Mouse (Mus musculus): ENCODE results near the gene Prorsd1. TPM values are rescaled to one million over a fixed set of nuclear protein-coding genes. Genes with fewer than 3 reads are reported as not detected.

The Prorsd1 gene
- polyA plus RNA-seq, 1 experiment from 2014 or later: 52.0 TPM

GRCm38 (mm10) chr11:29509421-29509820, 5.4 kb downstream of the Prorsd1 start:
- no peaks in the 10 kb centered on the region for H3K27me3 ChIP-seq (replicated peaks; ENCODE audit: control insufficient read depth, insufficient read depth, low read length)
- no peak for DNase-seq (ENCODE audit: low spot score)

GRCm38 (mm10) chr11:29504899-29505625, 9.8 kb downstream of the Prorsd1 start:
- H3K9ac ChIP-seq (ENCODE audit: low read depth, low read length): no peak overlapping the region
- no peak overlapping the region; the same call in 1 of the 2 replicates for H3K4me2 ChIP-seq
- no peaks in the 10 kb centered on the region for H3K9me3 ChIP-seq (ENCODE audit: control insufficient read depth, low read length)
- 75% methylated on average over 2 of the region's 2 CpGs for WGBS
- no peak for DNase-seq (ENCODE audit: low spot score)
- no peak overlapping the region for H3K4me3 ChIP-seq (ENCODE audit: low read depth, low read length)
- H3K4me1 ChIP-seq (replicated peaks; ENCODE audit: control insufficient read depth, insufficient read depth, low read length): peaks cover 9% of the 10 kb centered on the region
- H3K27me3 ChIP-seq (replicated peaks; ENCODE audit: control insufficient read depth, insufficient read depth, low read length): no peaks in the 10 kb centered on the region
- H3K36me3 ChIP-seq (ENCODE audit: control insufficient read depth, insufficient read depth, low read length): no peaks in the 10 kb centered on the region; the same call in 1 of the 2 replicates
- peak overlapping the region; percentile 70; the same call in 1 of the 2 replicates for H3K27ac ChIP-seq (ENCODE audit: low read depth, low read length)
- ATAC-seq (replicated peaks; ENCODE audit: low FRiP score): peak; percentile 43

More at GRCm38 (mm10) chr11:29509421-29509820, 5.4 kb downstream of the Prorsd1 start:
- Histone ChIP-seq H3K9ac (ENCODE audit: low read depth, low read length) (no peak overlapping the region), H3K36me3 (ENCODE audit: control insufficient read depth, insufficient read depth, low read length) (peaks cover 4% of the 10 kb centered on the region; the same call in 1 of the 2 replicates), H3K27ac (ENCODE audit: low read depth, low read length) (no peak overlapping the region), H3K9me3 (ENCODE audit: control insufficient read depth, low read length) (no peaks in the 10 kb centered on the region), H3K4me2 (no peak overlapping the region), H3K4me3 (ENCODE audit: low read depth, low read length) (no peak overlapping the region), H3K4me1 (replicated peaks; ENCODE audit: control insufficient read depth, insufficient read depth, low read length) (peaks cover 10% of the 10 kb centered on the region)
- WGBS: 94% methylated on average over 1 of the region's 1 CpGs
- no peak for ATAC-seq (replicated peaks; ENCODE audit: low FRiP score)

DNA sequence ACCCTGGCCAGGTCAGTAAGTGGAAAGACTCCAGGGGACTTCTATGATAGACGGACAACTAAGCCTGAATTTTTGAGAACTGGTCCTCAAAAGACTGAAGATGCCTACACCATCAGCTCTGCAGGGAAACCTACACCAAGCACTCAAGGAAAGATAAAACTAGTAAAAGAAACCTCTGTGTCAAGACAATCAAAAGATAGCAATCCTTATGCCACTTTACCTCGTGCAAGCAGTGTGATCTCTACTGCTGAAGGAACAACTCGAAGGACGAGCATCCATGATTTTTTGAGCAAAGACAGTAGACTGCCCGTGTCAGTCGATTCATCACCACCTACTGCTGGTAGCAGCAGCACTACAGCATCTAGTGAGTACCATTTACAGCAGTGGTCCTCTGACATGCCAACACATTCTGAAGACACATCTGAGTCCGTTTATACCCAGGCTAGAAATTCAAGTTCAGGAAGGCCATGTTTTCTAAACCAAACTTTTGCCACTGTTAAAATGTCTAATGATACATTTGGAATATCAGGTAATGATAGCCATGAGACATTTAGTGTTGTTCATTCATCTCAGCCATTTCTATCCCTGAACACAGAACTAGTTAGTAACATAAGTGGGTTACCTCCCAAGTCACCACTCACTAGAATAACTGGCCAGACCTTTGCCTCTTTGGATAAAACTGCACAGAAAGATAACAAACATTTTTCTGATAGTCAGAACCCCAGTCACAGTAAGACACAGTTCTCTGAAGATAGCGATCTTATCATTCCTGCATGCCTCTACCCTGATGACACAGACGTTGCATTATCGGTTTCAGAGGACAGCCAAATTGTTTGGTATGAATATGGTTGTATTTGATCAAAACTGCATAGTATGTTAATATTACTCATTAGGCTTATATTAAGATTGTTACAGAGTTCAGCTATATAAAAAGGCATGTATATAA, 10.6 kb downstream of the Prorsd1 start:
- H3K27me3 ChIP-seq (replicated peaks; ENCODE audit: control insufficient read depth, insufficient read depth, low read length): no peaks in the 10 kb centered on the region
- no peaks in the 10 kb centered on the region; the same call in 1 of the 2 replicates for H3K36me3 ChIP-seq (ENCODE audit: control insufficient read depth, insufficient read depth, low read length)
- H3K9ac ChIP-seq (ENCODE audit: low read depth, low read length): no peak overlapping the region
- H3K4me2 ChIP-seq: no peak overlapping the region; the same call in 1 of the 2 replicates
- H3K4me1 ChIP-seq (replicated peaks; ENCODE audit: control insufficient read depth, insufficient read depth, low read length): peaks cover 9% of the 10 kb centered on the region
- ATAC-seq (replicated peaks; ENCODE audit: low FRiP score): peak; percentile 93
- no peaks in the 10 kb centered on the region for H3K9me3 ChIP-seq (ENCODE audit: control insufficient read depth, low read length)
- no peak for DNase-seq (ENCODE audit: low spot score)
- no peak overlapping the region for H3K4me3 ChIP-seq (ENCODE audit: low read depth, low read length)
- no peak overlapping the region; the same call in 1 of the 2 replicates for H3K27ac ChIP-seq (ENCODE audit: low read depth, low read length)
- WGBS: 72% methylated on average over 10 of the region's 10 CpGs

DNA sequence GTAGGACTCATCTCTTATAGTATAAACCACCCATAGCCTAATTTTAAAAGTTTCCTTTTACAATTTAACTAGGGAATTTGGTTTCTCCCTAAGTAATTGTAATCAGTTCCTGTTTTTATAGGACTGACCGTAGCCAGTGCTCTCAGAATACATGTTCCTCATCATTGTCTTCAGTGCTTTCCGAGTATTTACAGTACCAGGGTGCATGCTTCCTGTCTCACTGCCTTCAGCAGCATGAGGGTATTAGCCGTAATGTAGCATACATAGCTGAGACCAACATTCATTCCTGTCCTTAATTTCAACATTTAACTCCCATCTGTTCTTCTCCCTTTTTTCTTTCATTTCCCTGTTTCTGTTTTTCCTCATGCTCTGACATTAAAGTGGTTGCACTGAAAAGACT, 17.9 kb downstream of the Prorsd1 start:
- Histone ChIP-seq H3K4me1 (replicated peaks; ENCODE audit: control insufficient read depth, insufficient read depth, low read length) (no peaks in the 10 kb centered on the region), H3K36me3 (ENCODE audit: control insufficient read depth, insufficient read depth, low read length) (no peaks in the 10 kb centered on the region), H3K4me2 (no peak overlapping the region), H3K27me3 (replicated peaks; ENCODE audit: control insufficient read depth, insufficient read depth, low read length) (no peaks in the 10 kb centered on the region), H3K9ac (ENCODE audit: low read depth, low read length) (no peak overlapping the region), H3K27ac (ENCODE audit: low read depth, low read length) (no peak overlapping the region), H3K9me3 (ENCODE audit: control insufficient read depth, low read length) (no peaks in the 10 kb centered on the region), H3K4me3 (ENCODE audit: low read depth, low read length) (no peak overlapping the region)
- ATAC-seq (replicated peaks; ENCODE audit: low FRiP score): no peak
- DNase-seq (ENCODE audit: low spot score): no peak
- WGBS: 74% methylated on average over 3 of the region's 3 CpGs

- ATAC-seq (replicated peaks; ENCODE audit: low FRiP score) (0 out of 2 replicates have a peak, but pooled peaks have one; percentile 45), DNase-seq (ENCODE audit: low spot score) (no peak)
- Histone ChIP-seq H3K9ac (ENCODE audit: low read depth, low read length) (no peak overlapping the region), H3K4me2 (no peak overlapping the region), H3K27ac (ENCODE audit: low read depth, low read length) (no peak overlapping the region), H3K4me3 (ENCODE audit: low read depth, low read length) (no peak overlapping the region), H3K4me1 (replicated peaks; ENCODE audit: control insufficient read depth, insufficient read depth, low read length) (no peaks in the 10 kb centered on the region), H3K27me3 (replicated peaks; ENCODE audit: control insufficient read depth, insufficient read depth, low read length) (no peaks in the 10 kb centered on the region), H3K36me3 (ENCODE audit: control insufficient read depth, insufficient read depth, low read length) (no peaks in the 10 kb centered on the region), H3K9me3 (ENCODE audit: control insufficient read depth, low read length) (no peaks in the 10 kb centered on the region)
- 78% methylated on average over 1 of the region's 1 CpGs for WGBS
These were observed 21.7 kb downstream of the Prorsd1 start for GRCm38 (mm10) chr11:29493135-29493534.

GRCm38 (mm10) chr11:29474676-29475075, 40.2 kb downstream of the Prorsd1 start:
- Histone ChIP-seq H3K4me3 (ENCODE audit: low read depth, low read length) (no peak overlapping the region), H3K27ac (ENCODE audit: low read depth, low read length) (no peak overlapping the region), H3K4me2 (no peak overlapping the region), H3K36me3 (ENCODE audit: control insufficient read depth, insufficient read depth, low read length) (no peaks in the 10 kb centered on the region), H3K9ac (ENCODE audit: low read depth, low read length) (no peak overlapping the region), H3K9me3 (ENCODE audit: control insufficient read depth, low read length) (no peaks in the 10 kb centered on the region), H3K27me3 (replicated peaks; ENCODE audit: control insufficient read depth, insufficient read depth, low read length) (no peaks in the 10 kb centered on the region), H3K4me1 (replicated peaks; ENCODE audit: control insufficient read depth, insufficient read depth, low read length) (no peaks in the 10 kb centered on the region)
- no peak for DNase-seq (ENCODE audit: low spot score)
- ATAC-seq (replicated peaks; ENCODE audit: low FRiP score): no peak

Other genes starting within 250 kb of the Prorsd1 start
- gene Ccdc88a, start 141.4 kb downstream of the Prorsd1 start, polyA plus RNA-seq (2014; fragmentation: Nextera tagmentation; extraction: Ambion mirVana): 12.8 and 13.5 TPM in 2 replicates
- 38.3 and 44.7 TPM in 2 replicates for gene Mtif2, start 11.4 kb upstream of the Prorsd1 start, polyA plus RNA-seq (2014; fragmentation: Nextera tagmentation; extraction: Ambion mirVana)
- gene Clhc1, start 32.9 kb upstream of the Prorsd1 start, polyA plus RNA-seq (2014; fragmentation: Nextera tagmentation; extraction: Ambion mirVana): 0.10 and 0.12 TPM in 2 replicates
- 1,425 and 1,526 TPM in 2 replicates for gene Rps27a, start 33.1 kb upstream of the Prorsd1 start, polyA plus RNA-seq (2014; fragmentation: Nextera tagmentation; extraction: Ambion mirVana)
- gene Rtn4, start 177.9 kb upstream of the Prorsd1 start, polyA plus RNA-seq (2014; fragmentation: Nextera tagmentation; extraction: Ambion mirVana): 23.4 and 24.6 TPM in 2 replicates